In genomic region chr1:179213381-179213780, GRCm38 (mm10) we compare ENCODE assay signal across 15 mouse cellular contexts.
"Had no signal": no experiment of that assay in that cellular context is flagged by ENCODE, and none has a peak within 500 bp of the region (broad histone marks: within the 10 kb centered on the region; RNA-seq: fewer than 3 reads in every experiment).

No protein-coding gene starts in this region.

- H3K4me1 ChIP-seq: liver, embryonic 13.5 days had no signal

- H3K27me3 ChIP-seq: liver, embryonic 13.5 days; stomach, embryonic 15.5 days had no signal

- H3K4me3 ChIP-seq: left cerebral cortex, adult 2 months; liver, embryonic 13.5 days; stomach, embryonic 15.5 days had no signal

- H3K4me2 ChIP-seq: liver, embryonic 13.5 days; midbrain, embryonic 11.5 days; stomach, embryonic 15.5 days had no signal

- H3K9me3 ChIP-seq: liver, embryonic 13.5 days; stomach, embryonic 15.5 days had no signal

- H3K9ac ChIP-seq: liver, embryonic 13.5 days; stomach, embryonic 15.5 days had no signal

- DNase-seq: kidney, adult 11 months; kidney, adult 9 months; layer of hippocampus, postnatal 36 days; liver, embryonic 13.5 days; lung, adult 2 months; lung, postnatal 14 days; lung, postnatal 4 days; midbrain, embryonic 14.5 days; right cerebral cortex, adult 18-20 months; right cerebral cortex, postnatal 14 days; spleen, adult 18-20 months; thymus, postnatal 36 days had no signal

- H3K27ac ChIP-seq: left cerebral cortex, adult 2 months; liver, embryonic 13.5 days; stomach, embryonic 15.5 days had no signal

- H3K36me3 ChIP-seq: liver, embryonic 13.5 days; stomach, embryonic 15.5 days had no signal
